Mouse (Mus musculus): ENCODE data around the gene Qprt. TPM values are rescaled to one million over a fixed set of nuclear protein-coding genes. Genes with fewer than 3 reads are reported as not detected.

Gene Qprt
- polyA plus RNA-seq, 1 experiment from 2014 or later, result 0.77 TPM

DNA sequence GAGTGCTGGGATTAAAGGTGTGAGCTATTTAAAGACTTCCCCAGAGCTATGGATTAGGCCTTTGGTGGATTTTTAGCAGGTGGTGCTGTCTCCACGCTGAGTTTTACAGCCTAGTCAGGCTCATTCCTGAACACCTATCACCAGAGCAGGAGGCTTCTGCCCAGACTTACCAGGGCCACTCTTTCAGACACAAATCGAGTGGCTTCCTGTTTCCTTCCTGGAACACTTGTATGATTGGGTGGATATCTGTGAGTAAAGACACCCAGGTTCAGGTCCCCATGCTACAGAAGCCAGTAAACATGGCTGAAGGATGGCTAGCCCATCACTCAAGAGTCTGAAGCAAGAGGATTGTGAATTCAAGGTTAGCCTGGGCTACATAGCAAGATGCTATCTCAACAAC is 39.0 kb downstream of the Qprt start:
- Histone ChIP-seq H3K36me3 (ENCODE audit: control insufficient read depth, insufficient read depth, low read length) (no peaks in the 10 kb centered on the region), H3K27me3 (ENCODE audit: control insufficient read depth, insufficient read depth, low read depth, low read length) (no peaks in the 10 kb centered on the region), H3K9ac (ENCODE audit: low read depth, low read length) (no peak overlapping the region), H3K4me2 (ENCODE audit: low read length) (no peak overlapping the region), H3K27ac (ENCODE audit: low read length) (no peak overlapping the region), H3K4me1 (ENCODE audit: control insufficient read depth, insufficient read depth, low read length) (no peaks in the 10 kb centered on the region), H3K9me3 (replicated peaks; ENCODE audit: control insufficient read depth, low read length, poor library complexity, severe bottlenecking) (no peaks in the 10 kb centered on the region), H3K4me3 (ENCODE audit: low read depth, low read length) (no peak overlapping the region)
- 68% methylated on average over 2 of the region's 2 CpGs for WGBS
- ATAC-seq, result no peak

DNA sequence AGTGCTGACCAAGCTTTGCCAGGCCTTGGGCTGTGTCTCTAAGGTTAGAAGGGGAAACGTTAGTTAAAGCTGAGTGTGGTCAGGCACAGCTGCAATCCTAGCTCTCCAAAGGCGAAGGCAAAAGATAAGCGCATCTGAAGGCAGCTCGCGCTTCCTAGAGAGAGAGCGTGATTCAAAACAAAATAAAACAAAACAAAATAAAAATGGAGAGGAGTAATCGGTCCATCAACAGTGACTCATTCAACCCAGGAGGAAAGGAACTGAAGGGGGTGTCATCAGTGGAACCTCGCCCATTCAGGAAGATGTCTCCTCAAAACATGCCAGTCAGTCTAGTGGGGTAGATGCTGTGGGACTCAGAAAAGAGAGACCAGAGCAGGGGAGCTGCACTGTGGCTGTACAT is 39.8 kb downstream of the Qprt start:
- Histone ChIP-seq H3K27me3 (ENCODE audit: control insufficient read depth, insufficient read depth, low read depth, low read length) (no peaks in the 10 kb centered on the region), H3K27ac (ENCODE audit: low read length) (no peak overlapping the region), H3K4me3 (ENCODE audit: low read depth, low read length) (no peak overlapping the region), H3K9me3 (replicated peaks; ENCODE audit: control insufficient read depth, low read length, poor library complexity, severe bottlenecking) (no peaks in the 10 kb centered on the region), H3K36me3 (ENCODE audit: control insufficient read depth, insufficient read depth, low read length) (no peaks in the 10 kb centered on the region), H3K4me2 (ENCODE audit: low read length) (no peak overlapping the region), H3K4me1 (ENCODE audit: control insufficient read depth, insufficient read depth, low read length) (no peaks in the 10 kb centered on the region), H3K9ac (ENCODE audit: low read depth, low read length) (no peak overlapping the region)
- ATAC-seq, result no peak
- WGBS, result 84% methylated on average over 8 of the region's 8 CpGs

DNA sequence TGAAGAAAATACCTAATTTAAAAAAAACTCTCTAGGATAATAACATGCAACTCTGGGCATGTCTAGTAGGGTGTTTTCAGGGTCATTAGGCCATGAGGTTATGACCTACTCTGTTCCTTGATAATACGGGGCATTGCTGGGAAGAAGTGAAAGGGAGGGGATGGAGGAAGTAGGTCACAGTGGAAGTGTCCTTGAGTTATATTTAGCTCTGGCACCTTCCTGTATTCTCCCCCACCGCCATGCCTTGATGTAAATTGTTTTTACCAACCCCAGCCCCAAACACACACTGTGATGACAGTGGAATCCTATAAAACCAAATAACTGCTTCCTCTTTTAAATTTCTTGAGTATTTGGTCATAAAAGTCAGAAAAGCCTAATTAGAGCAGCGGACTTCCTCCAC is 42.0 kb downstream of the Qprt start:
- H3K4me3 ChIP-seq (ENCODE audit: low read depth, low read length), result no peak overlapping the region
- H3K4me2 ChIP-seq (ENCODE audit: low read length), result no peak overlapping the region
- H3K9ac ChIP-seq (ENCODE audit: low read depth, low read length), result no peak overlapping the region
- no peak overlapping the region for H3K27ac ChIP-seq (ENCODE audit: low read length)
- 0 out of 2 replicates have a peak, but pooled peaks cover 2% of the 10 kb centered on the region for H3K9me3 ChIP-seq (replicated peaks; ENCODE audit: control insufficient read depth, low read length, poor library complexity, severe bottlenecking)
- no peak for ATAC-seq
- no peaks in the 10 kb centered on the region for H3K27me3 ChIP-seq (ENCODE audit: control insufficient read depth, insufficient read depth, low read depth, low read length)
- no peaks in the 10 kb centered on the region for H3K36me3 ChIP-seq (ENCODE audit: control insufficient read depth, insufficient read depth, low read length)
- 83% methylated on average over 3 of the region's 3 CpGs for WGBS
- no peaks in the 10 kb centered on the region for H3K4me1 ChIP-seq (ENCODE audit: control insufficient read depth, insufficient read depth, low read length)

DNA sequence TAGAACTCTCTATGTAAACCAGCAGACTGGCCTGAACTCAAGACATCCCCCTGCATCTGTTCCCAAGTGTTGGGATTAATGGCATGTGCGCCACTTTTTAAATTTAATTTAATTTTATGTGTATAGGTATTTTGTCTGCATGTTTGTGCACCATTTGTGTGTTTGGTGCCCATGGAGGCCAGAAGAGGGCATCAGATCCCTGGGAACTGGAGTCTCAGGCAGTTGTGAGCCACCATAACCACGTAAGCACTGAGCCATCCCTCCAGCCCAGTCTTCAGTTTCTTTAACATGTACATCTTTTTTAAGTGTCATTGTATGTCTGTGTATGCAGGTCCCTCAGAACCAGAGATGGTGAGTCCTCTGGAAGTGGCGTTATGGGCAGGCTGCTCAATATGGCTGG is 44.3 kb downstream of the Qprt start:
- 86% methylated on average over 3 of the region's 3 CpGs for WGBS
- H3K4me2 ChIP-seq (ENCODE audit: low read length), result no peak overlapping the region
- ATAC-seq, result no peak
- no peak overlapping the region for H3K9ac ChIP-seq (ENCODE audit: low read depth, low read length)
- H3K36me3 ChIP-seq (ENCODE audit: control insufficient read depth, insufficient read depth, low read length), result no peaks in the 10 kb centered on the region
- H3K4me1 ChIP-seq (ENCODE audit: control insufficient read depth, insufficient read depth, low read length), result no peaks in the 10 kb centered on the region
- H3K27ac ChIP-seq (ENCODE audit: low read length), result no peak overlapping the region
- H3K27me3 ChIP-seq (ENCODE audit: control insufficient read depth, insufficient read depth, low read depth, low read length), result no peaks in the 10 kb centered on the region
- 0 out of 2 replicates have a peak, but pooled peaks cover 2% of the 10 kb centered on the region for H3K9me3 ChIP-seq (replicated peaks; ENCODE audit: control insufficient read depth, low read length, poor library complexity, severe bottlenecking)
- H3K4me3 ChIP-seq (ENCODE audit: low read depth, low read length), result no peak overlapping the region

DNA sequence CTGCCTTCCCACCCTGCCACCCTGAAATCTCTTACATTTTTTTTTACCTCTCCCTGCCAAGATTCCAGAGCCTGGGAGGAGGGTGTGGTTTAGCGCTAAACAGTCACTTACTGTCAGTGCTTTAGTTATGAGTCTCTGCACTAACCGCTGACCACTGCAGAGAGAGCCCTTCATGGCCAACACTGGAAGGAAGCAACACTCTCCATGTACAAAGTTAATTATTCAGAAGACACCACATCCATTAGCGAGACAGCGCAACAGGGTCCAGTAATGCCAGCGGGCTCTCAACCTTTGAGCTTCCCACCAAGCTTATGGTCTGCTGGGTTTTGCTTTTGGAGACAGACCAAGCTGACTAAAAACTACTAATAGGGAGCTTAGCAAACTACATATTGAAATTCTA is 45.8 kb downstream of the Qprt start:
- H3K4me1 ChIP-seq (ENCODE audit: control insufficient read depth, insufficient read depth, low read length), result no peaks in the 10 kb centered on the region
- no peaks in the 10 kb centered on the region for H3K36me3 ChIP-seq (ENCODE audit: control insufficient read depth, insufficient read depth, low read length)
- H3K4me3 ChIP-seq (ENCODE audit: low read depth, low read length), result no peak overlapping the region
- ATAC-seq, result no peak
- no peaks in the 10 kb centered on the region for H3K27me3 ChIP-seq (ENCODE audit: control insufficient read depth, insufficient read depth, low read depth, low read length)
- 94% methylated on average over 5 of the region's 5 CpGs for WGBS
- H3K9me3 ChIP-seq (replicated peaks; ENCODE audit: control insufficient read depth, low read length, poor library complexity, severe bottlenecking), result 0 out of 2 replicates have a peak, but pooled peaks cover 2% of the 10 kb centered on the region
- no peak overlapping the region for H3K4me2 ChIP-seq (ENCODE audit: low read length)
- H3K9ac ChIP-seq (ENCODE audit: low read depth, low read length), result no peak overlapping the region
- H3K27ac ChIP-seq (ENCODE audit: low read length), result no peak overlapping the region

DNA sequence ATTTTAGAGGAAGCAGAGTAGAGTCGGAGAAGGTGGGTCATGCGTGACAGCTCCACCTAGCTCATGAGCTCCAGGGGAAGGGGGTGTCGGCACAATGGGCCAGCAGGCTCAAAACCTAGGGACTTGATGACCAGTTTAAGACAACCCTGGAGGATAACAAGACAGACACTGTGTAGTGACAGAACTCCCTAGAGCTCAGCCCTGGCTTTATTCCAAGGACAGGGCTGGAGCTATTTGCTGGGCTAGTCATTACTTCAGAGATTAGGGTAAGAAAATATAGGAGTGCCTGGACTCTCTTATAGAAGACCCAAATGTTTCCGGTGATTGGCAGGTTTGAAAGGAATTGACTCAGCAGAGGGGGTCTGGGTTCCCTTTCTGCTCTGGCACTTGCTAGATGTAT is 48.8 kb downstream of the Qprt start:
- Histone ChIP-seq H3K4me2 (ENCODE audit: low read length) (no peak overlapping the region), H3K27ac (ENCODE audit: low read length) (no peak overlapping the region), H3K4me3 (ENCODE audit: low read depth, low read length) (no peak overlapping the region), H3K9ac (ENCODE audit: low read depth, low read length) (no peak overlapping the region), H3K36me3 (ENCODE audit: control insufficient read depth, insufficient read depth, low read length) (no peaks in the 10 kb centered on the region), H3K27me3 (ENCODE audit: control insufficient read depth, insufficient read depth, low read depth, low read length) (no peaks in the 10 kb centered on the region), H3K9me3 (replicated peaks; ENCODE audit: control insufficient read depth, low read length, poor library complexity, severe bottlenecking) (0 out of 2 replicates have a peak, but pooled peaks cover 2% of the 10 kb centered on the region), H3K4me1 (ENCODE audit: control insufficient read depth, insufficient read depth, low read length) (no peaks in the 10 kb centered on the region)
- 86% methylated on average over 4 of the region's 4 CpGs for WGBS
- no peak for ATAC-seq

DNA sequence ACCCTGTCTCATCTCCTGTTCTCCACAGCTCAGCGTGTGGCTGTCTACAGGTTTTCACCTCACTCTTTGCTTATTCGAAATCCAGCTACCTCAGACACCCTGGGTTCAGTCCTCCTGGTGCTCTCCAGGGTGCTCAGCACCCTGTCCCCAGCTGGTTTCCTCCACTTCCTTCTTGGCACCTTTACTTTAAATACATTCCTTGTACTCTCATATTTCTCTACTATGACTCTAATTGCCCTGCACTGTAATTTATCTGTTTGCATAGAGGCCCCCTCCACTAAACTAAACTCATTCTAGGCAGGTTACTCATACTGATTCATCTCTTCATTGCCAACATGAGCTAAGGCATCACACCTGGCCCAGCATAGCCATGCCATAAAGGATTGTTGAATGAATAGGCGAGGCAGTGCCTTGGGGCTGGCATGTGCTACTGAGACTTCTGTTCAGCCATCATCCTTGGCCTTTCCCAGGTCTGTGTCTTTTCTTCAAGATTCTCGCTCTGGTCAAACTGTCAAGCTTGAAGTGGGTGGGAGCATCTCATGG is 51.1 kb downstream of the Qprt start:
- no peak for ATAC-seq
- no peaks in the 10 kb centered on the region for H3K36me3 ChIP-seq (ENCODE audit: control insufficient read depth, insufficient read depth, low read length)
- H3K27me3 ChIP-seq (ENCODE audit: control insufficient read depth, insufficient read depth, low read depth, low read length), result no peaks in the 10 kb centered on the region
- 0 out of 2 replicates have a peak, but pooled peaks cover 2% of the 10 kb centered on the region for H3K9me3 ChIP-seq (replicated peaks; ENCODE audit: control insufficient read depth, low read length, poor library complexity, severe bottlenecking)
- no peak overlapping the region for H3K9ac ChIP-seq (ENCODE audit: low read depth, low read length)
- H3K4me2 ChIP-seq (ENCODE audit: low read length), result no peak overlapping the region
- H3K27ac ChIP-seq (ENCODE audit: low read length), result no peak overlapping the region
- 72% methylated on average over 4 of the region's 4 CpGs for WGBS
- H3K4me1 ChIP-seq (ENCODE audit: control insufficient read depth, insufficient read depth, low read length), result no peaks in the 10 kb centered on the region
- H3K4me3 ChIP-seq (ENCODE audit: low read depth, low read length), result no peak overlapping the region

DNA sequence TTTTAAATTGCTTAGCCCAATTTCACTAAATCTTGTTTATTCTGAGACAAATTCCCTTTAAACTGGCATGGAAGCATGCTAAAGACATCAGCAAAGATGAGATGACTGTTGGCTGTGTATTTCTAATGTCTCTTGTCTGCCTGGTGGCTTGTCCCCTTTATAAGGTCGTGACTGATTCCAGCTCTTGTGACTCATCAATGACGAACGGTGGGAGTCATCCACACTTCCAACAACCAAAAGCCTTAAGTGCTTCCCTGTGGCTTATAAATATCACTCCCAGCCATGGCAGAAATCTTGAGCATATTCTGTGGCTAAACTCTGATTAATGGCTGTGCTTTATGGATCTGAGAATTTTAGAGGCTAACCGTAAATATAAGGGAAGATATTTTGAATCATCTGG is 55.7 kb downstream of the Qprt start:
- H3K4me1 ChIP-seq (ENCODE audit: control insufficient read depth, insufficient read depth, low read length), result no peaks in the 10 kb centered on the region
- no peaks in the 10 kb centered on the region for H3K36me3 ChIP-seq (ENCODE audit: control insufficient read depth, insufficient read depth, low read length)
- no peak overlapping the region for H3K4me3 ChIP-seq (ENCODE audit: low read depth, low read length)
- ATAC-seq, result no peak
- no peaks in the 10 kb centered on the region; the same call in 1 of the 2 replicates for H3K9me3 ChIP-seq (replicated peaks; ENCODE audit: control insufficient read depth, low read length, poor library complexity, severe bottlenecking)
- H3K9ac ChIP-seq (ENCODE audit: low read depth, low read length), result no peak overlapping the region
- no peaks in the 10 kb centered on the region for H3K27me3 ChIP-seq (ENCODE audit: control insufficient read depth, insufficient read depth, low read depth, low read length)
- 84% methylated on average over 4 of the region's 4 CpGs for WGBS
- no peak overlapping the region for H3K27ac ChIP-seq (ENCODE audit: low read length)
- H3K4me2 ChIP-seq (ENCODE audit: low read length), result no peak overlapping the region

DNA sequence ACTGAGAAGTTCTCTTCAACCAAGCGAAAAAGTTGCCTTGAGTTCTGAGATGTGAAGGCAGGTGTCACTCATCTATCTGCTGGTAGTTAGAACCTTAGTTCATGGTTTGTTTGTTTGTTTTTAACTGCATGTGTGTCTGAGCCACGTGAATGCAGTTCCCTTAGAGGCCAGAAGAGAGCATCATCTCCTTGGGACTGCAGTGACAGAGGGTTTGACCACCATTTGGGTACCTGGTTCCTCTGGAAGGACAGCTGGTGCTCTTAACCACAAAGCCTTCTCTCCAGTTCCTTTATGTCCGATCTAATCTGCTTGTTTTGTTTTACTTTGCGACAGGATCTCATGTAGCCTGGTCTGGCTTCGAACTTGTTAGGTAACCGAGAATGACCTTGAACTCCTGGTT is 56.5 kb downstream of the Qprt start:
- no peak overlapping the region for H3K4me3 ChIP-seq (ENCODE audit: low read depth, low read length)
- no peak overlapping the region for H3K4me2 ChIP-seq (ENCODE audit: low read length)
- H3K9ac ChIP-seq (ENCODE audit: low read depth, low read length), result no peak overlapping the region
- WGBS, result 91% methylated on average over 6 of the region's 6 CpGs
- no peaks in the 10 kb centered on the region for H3K4me1 ChIP-seq (ENCODE audit: control insufficient read depth, insufficient read depth, low read length)
- no peak for ATAC-seq
- H3K27me3 ChIP-seq (ENCODE audit: control insufficient read depth, insufficient read depth, low read depth, low read length), result no peaks in the 10 kb centered on the region
- H3K36me3 ChIP-seq (ENCODE audit: control insufficient read depth, insufficient read depth, low read length), result no peaks in the 10 kb centered on the region
- no peaks in the 10 kb centered on the region; the same call in 1 of the 2 replicates for H3K9me3 ChIP-seq (replicated peaks; ENCODE audit: control insufficient read depth, low read length, poor library complexity, severe bottlenecking)
- H3K27ac ChIP-seq (ENCODE audit: low read length), result no peak overlapping the region

Data from midbrain, embryonic 16.5 days (tissue).